Mouse (Mus musculus): ENCODE data around the gene Cux2. TPM values are rescaled to one million over a fixed set of nuclear protein-coding genes. Genes with fewer than 3 reads are reported as not detected.
A peak's percentile ranks its signal among the peaks of the same experiment; 100 is the strongest.

Gene Cux2
- polyA plus RNA-seq, 1 experiment: 0.62 TPM

DNA sequence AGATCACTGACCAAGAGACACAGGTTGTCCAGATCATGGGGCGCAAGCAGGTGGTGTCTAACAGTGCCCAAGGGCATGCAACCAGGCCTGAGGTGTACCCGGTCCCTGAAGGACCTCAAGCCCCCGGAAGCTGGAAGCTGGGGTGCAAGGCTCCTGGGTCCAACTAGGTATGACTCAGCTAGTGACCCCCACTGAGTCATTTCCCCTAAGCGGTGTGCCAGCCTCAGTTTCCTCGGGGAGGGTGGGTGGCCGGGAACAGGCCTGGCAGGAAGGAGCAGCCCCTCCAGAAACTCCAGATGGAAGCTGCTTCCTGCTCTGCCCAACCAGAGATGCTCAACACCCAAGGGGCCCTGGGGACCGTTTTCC, 215.7 kb downstream of the Cux2 start:
- H3K79me2 ChIP-seq (ENCODE audit: control insufficient read depth, insufficient read depth): peaks cover 70% of the 10 kb centered on the region
- H3K36me3 ChIP-seq (ENCODE audit: control insufficient read depth, insufficient read depth): no peaks in the 10 kb centered on the region
- peak overlapping the region; percentile 85 for H3K4me3 ChIP-seq
- H3K4me2 ChIP-seq (ENCODE audit: low read depth): peak overlapping the region; percentile 97
- TF ChIP-seq POLR2A (IDR thresholded peaks at IDR 0.05; ENCODE audit: insufficient read length, low read depth) (peak; percentile 21), MAX (IDR thresholded peaks at IDR 0.05; ENCODE audit: low read depth) (no peak), POLR2AphosphoS2 (IDR thresholded peaks at IDR 0.05; ENCODE audit: insufficient read length, low read depth) (no peak), TCF12 (IDR thresholded peaks at IDR 0.05; ENCODE audit: insufficient read depth, poor library complexity, severe bottlenecking) (no peak)
- H3ac ChIP-seq (ENCODE audit: control insufficient read depth, insufficient read length): no peak overlapping the region
- H3K27me3 ChIP-seq (ENCODE audit: control insufficient read depth, insufficient read depth, insufficient read length): no peaks in the 10 kb centered on the region

DNA sequence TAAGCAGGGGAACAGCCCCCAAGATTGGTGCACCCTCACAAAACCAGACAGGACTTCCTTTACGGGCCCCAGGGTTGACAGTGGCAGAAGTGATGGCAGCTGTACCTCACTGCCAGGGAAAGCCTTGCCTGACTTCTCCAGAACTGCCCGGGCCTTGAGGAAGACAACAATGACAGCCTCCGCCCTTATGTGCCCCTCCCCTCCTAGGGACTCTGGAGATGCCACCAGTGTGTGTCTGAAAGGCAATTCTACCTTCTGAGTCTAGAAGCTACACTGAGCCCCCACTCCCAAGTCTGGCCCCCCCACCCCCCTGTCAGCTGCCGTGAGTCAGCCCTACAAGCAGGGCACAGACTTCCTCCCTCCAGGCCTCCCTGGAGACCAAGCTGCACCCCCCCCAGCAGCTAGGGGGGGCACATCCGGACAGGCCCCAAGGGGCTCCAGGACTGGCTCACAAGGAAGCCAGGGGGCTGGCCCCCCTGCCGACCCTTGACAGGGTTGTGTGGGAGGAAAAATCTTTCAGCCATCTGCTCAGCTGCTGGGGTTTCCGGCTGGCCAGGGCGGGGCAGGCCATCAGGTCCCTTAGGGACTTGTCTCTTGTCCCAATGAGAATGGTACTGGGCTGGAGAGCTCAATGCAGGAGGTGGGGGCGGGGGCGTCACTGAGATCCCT, 216.2 kb downstream of the Cux2 start:
- H3K4me2 ChIP-seq (ENCODE audit: low read depth): peak overlapping the region; percentile 97
- no peaks in the 10 kb centered on the region for H3K36me3 ChIP-seq (ENCODE audit: control insufficient read depth, insufficient read depth)
- H3K79me2 ChIP-seq (ENCODE audit: control insufficient read depth, insufficient read depth): peaks cover 75% of the 10 kb centered on the region
- H3K4me3 ChIP-seq: peak overlapping the region; percentile 85
- H3ac ChIP-seq (ENCODE audit: control insufficient read depth, insufficient read length): no peak overlapping the region
- H3K27me3 ChIP-seq (ENCODE audit: control insufficient read depth, insufficient read depth, insufficient read length): no peaks in the 10 kb centered on the region
- TF ChIP-seq POLR2AphosphoS2 (IDR thresholded peaks at IDR 0.05; ENCODE audit: insufficient read length, low read depth) (no peak), MYOG (IDR thresholded peaks at IDR 0.05; ENCODE audit: control insufficient read depth in 1 of 3, insufficient read depth in 1 of 3, insufficient read length in 2 of 3, low read depth in 2 of 3) (peak in 1 of 3 experiments; percentile 46), MYOD1 (IDR thresholded peaks at IDR 0.05; ENCODE audit: control insufficient read depth in 1 of 3, insufficient read length in 2 of 3, low read depth in 2 of 3) (peak in 1 of 3 experiments; percentile 23)

DNA sequence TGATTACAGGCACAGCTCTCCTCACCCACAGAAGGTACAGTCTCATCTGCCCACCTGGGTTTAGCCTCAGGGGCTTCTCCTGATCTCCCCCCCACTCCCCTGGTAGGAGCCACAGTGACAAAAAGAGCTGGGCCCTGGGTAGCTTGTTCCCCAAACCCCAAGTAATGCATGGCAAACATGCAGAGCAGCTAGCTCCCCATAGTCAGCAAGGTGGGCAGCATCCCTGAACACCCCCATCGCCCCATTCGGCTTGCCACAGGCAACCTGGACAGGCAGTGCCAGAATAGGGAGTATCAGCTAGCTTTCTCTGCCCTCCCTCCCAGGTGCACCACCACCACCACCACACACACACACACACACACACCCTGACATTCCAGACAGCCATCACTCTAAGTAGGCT, 216.7 kb downstream of the Cux2 start:
- H3K4me2 ChIP-seq (ENCODE audit: low read depth): peak overlapping the region; percentile 97
- H3K4me3 ChIP-seq: peak overlapping the region; percentile 85
- TF ChIP-seq MYOG (IDR thresholded peaks at IDR 0.05; ENCODE audit: control insufficient read depth in 1 of 3, insufficient read depth in 1 of 3, insufficient read length in 2 of 3, low read depth in 2 of 3) (no peak), POLR2AphosphoS2 (IDR thresholded peaks at IDR 0.05; ENCODE audit: insufficient read length, low read depth) (no peak), MYOD1 (IDR thresholded peaks at IDR 0.05; ENCODE audit: control insufficient read depth in 1 of 3, insufficient read length in 2 of 3, low read depth in 2 of 3) (no peak)
- no peaks in the 10 kb centered on the region for H3K27me3 ChIP-seq (ENCODE audit: control insufficient read depth, insufficient read depth, insufficient read length)
- peaks cover under 1% of the 10 kb centered on the region for H3K36me3 ChIP-seq (ENCODE audit: control insufficient read depth, insufficient read depth)
- peaks cover 77% of the 10 kb centered on the region for H3K79me2 ChIP-seq (ENCODE audit: control insufficient read depth, insufficient read depth)
- no peak overlapping the region for H3ac ChIP-seq (ENCODE audit: control insufficient read depth, insufficient read length)

DNA sequence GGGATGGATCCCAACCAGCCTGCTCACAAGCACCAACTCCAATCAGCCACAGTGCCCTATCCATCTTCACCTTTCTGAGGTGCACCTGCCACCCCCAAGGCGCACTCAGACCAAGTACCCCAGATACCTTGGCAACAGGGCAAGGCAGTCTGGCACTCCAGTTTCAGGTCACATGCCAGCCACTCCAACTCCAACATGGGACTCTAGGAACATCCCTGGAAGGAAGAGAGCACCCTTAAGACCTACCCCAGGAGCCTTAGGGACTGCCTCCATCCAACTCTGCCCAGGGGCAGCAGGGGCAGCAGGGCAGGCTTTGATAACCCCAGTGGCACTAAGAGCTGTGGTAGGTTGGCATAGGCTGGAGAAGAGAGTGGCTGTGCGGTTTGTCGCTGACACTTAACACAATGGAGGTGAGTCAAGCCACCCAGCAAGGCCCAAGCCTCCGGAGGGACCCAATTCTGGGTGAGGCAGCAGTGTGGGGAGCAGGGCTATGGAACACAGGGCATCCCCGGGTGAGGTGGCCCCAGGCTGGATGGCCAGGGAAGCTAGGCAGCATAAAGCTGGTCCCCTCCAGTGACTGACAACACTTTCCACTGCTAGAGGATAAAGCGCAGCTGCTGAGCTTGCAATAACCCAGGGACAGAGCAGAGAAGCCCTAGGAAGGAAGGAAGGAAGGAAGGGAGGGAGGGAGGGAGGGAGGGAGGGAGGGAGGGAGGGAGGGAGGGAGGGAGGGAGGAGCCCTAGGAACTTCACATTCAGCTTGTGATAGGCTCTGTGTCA, 217.3 kb downstream of the Cux2 start:
- H3K4me2 ChIP-seq (ENCODE audit: low read depth): no peak overlapping the region
- H3ac ChIP-seq (ENCODE audit: control insufficient read depth, insufficient read length): no peak overlapping the region
- H3K79me2 ChIP-seq (ENCODE audit: control insufficient read depth, insufficient read depth): peaks cover 83% of the 10 kb centered on the region
- peak overlapping the region; percentile 85 for H3K4me3 ChIP-seq
- H3K36me3 ChIP-seq (ENCODE audit: control insufficient read depth, insufficient read depth): peaks cover 7% of the 10 kb centered on the region
- no peaks in the 10 kb centered on the region for H3K27me3 ChIP-seq (ENCODE audit: control insufficient read depth, insufficient read depth, insufficient read length)
- TF ChIP-seq REST (IDR thresholded peaks at IDR 0.05; ENCODE audit: insufficient read depth, insufficient read length): no peak
- no peak for TF ChIP-seq MYOD1 (IDR thresholded peaks at IDR 0.05; ENCODE audit: control insufficient read depth in 1 of 3, insufficient read length in 2 of 3, low read depth in 2 of 3)
- TF ChIP-seq POLR2AphosphoS2 (IDR thresholded peaks at IDR 0.05; ENCODE audit: insufficient read length, low read depth): no peak
- no peak for TF ChIP-seq TCF12 (IDR thresholded peaks at IDR 0.05; ENCODE audit: insufficient read depth, poor library complexity, severe bottlenecking)
- TF ChIP-seq E2F4 (IDR thresholded peaks at IDR 0.05; ENCODE audit: insufficient read depth): no peak
- TF ChIP-seq CEBPB (IDR thresholded peaks at IDR 0.05; ENCODE audit: insufficient read depth, poor library complexity, severe bottlenecking): no peak
- no peak for TF ChIP-seq TCF3 (IDR thresholded peaks at IDR 0.05; ENCODE audit: insufficient read length, low read depth)
- no peak for TF ChIP-seq SRF (IDR thresholded peaks at IDR 0.05; ENCODE audit: control insufficient read depth, insufficient read length, low read depth)
- no peak for TF ChIP-seq MAX (IDR thresholded peaks at IDR 0.05; ENCODE audit: low read depth)

DNA sequence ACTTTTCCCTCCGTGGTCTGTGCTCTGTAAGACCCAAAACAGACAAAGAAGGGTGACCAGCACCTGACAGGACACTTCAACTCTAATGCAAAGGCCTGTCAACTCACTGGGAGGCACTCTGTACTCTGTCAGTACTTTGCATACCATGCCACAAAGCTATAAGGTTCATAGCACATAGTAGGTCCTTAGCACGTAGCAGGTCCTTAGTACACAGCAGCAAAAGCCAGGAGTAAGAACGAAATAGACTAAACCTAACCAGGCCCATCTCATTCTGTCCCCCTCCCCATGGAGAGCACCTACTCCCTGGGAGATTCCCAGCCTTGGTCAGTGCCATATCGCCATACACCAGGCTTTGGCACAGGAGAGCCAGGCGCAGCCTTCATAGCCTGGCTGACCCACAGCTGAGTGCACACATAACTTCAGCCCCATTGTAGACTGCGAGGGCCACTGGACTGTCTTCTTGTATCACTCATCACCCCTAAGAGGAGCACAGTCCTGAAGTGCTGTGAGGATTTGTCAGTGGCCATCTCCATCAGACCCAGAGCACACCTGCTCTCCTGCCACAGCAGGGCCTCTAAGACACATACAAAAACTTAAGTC, 218.8 kb downstream of the Cux2 start:
- no peak for TF ChIP-seq USF1 (IDR thresholded peaks at IDR 0.05; ENCODE audit: low read depth)
- peak; percentile 19 for TF ChIP-seq POLR2A (IDR thresholded peaks at IDR 0.05; ENCODE audit: insufficient read length, low read depth)
- H3ac ChIP-seq (ENCODE audit: control insufficient read depth, insufficient read length): no peak overlapping the region
- H3K36me3 ChIP-seq (ENCODE audit: control insufficient read depth, insufficient read depth): peaks cover 20% of the 10 kb centered on the region
- H3K27me3 ChIP-seq (ENCODE audit: control insufficient read depth, insufficient read depth, insufficient read length): no peaks in the 10 kb centered on the region
- H3K4me3 ChIP-seq: no peak overlapping the region
- no peak overlapping the region for H3K4me2 ChIP-seq (ENCODE audit: low read depth)
- H3K79me2 ChIP-seq (ENCODE audit: control insufficient read depth, insufficient read depth): peaks cover 94% of the 10 kb centered on the region

Measured in myocyte (in vitro differentiated cells).